Mouse (Mus musculus): ENCODE results near the gene Numa1. TPM values are rescaled to one million over a fixed set of nuclear protein-coding genes. Genes with fewer than 3 reads are reported as not detected.
A peak's percentile ranks its signal among the peaks of the same experiment; 100 is the strongest.
"Not testable (repeated sequence)": the region's sequence is repeated elsewhere in the genome, so short reads cannot be mapped to it uniquely, and the experiment has no call there.

Gene Numa1
- total RNA-seq, 2 experiments from 2014 or later, result 83.1 to 156 TPM

DNA sequence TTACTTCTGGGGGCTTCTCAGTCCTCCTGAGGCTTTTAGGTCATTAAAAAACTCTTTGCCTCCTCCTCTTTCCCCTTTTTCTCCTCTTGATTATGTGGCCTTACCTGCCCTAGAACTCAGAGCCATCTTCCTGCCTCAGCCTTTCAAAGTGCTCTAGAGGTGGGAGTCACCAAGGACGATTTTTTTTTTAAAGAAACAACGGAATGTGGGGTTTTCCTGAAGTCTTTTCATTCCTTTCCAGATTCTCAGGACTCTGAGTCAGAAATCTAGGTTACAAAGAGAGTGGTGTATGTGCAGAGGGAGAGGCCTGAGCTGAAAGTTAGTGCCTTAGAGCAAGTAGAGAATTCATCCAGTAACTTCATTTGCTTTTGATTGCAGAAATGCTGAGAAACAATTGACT lies 37.8 kb downstream of the Numa1 start:
- no peak for ATAC-seq (replicated peaks; ENCODE audit: poor library complexity)

DNA sequence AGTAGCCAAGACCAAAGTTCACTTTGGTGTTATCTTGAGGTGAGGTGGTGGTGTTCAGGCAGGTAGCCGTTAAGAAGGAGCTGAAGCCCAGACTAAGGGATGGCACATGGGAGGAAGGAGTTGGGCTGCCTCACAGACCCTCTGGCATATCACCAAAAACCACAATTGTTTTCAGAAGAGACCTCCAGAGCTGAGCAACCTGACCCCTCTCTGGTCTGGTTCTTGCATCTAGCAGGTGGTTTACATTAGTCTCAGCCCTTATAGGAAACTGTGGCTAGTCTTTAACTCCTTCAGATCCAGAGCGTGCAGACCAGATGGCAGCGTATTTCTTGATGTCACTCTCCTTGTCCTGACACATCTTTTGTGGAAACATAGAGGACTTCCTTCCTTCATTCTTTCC lies 39.8 kb downstream of the Numa1 start:
- no peak for ATAC-seq (replicated peaks; ENCODE audit: poor library complexity)

GRCm38 (mm10) chr7:101974505-101974904 lies 40.6 kb downstream of the Numa1 start:
- ATAC-seq (replicated peaks; ENCODE audit: poor library complexity), result peak; percentile 18; the same call in 1 of the 2 replicates

GRCm38 (mm10) chr7:101982735-101983134 lies 48.8 kb downstream of the Numa1 start:
- ATAC-seq (replicated peaks; ENCODE audit: poor library complexity), result no peak

DNA sequence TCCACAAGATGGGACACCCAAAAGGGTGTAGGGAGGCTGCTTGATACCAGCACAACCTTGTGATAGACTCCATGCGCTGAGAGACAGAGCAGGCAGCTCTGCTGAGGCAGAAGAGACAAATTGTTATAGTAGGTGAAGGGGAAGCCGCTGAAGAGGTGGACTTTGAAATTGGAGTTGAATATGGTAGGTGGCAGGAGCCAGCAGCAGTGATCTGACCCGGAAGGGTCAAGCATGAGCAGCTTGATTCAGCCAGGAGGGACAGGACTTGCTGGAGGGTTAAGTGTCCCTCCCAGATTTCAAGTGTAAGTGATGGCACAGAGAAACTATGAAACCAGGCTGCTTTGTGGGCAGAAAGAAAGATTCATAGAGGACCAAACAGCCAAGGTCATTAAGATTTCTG lies 51.2 kb downstream of the Numa1 start:
- no peak for ATAC-seq (replicated peaks; ENCODE audit: poor library complexity)

- no peak for ATAC-seq (replicated peaks; ENCODE audit: poor library complexity)
Observed at GRCm38 (mm10) chr7:101994241-101994640, 60.3 kb downstream of the Numa1 start.

GRCm38 (mm10) chr7:101998194-101998927 lies 64.5 kb downstream of the Numa1 start:
- peak; percentile 95 for ATAC-seq (replicated peaks; ENCODE audit: poor library complexity)

DNA sequence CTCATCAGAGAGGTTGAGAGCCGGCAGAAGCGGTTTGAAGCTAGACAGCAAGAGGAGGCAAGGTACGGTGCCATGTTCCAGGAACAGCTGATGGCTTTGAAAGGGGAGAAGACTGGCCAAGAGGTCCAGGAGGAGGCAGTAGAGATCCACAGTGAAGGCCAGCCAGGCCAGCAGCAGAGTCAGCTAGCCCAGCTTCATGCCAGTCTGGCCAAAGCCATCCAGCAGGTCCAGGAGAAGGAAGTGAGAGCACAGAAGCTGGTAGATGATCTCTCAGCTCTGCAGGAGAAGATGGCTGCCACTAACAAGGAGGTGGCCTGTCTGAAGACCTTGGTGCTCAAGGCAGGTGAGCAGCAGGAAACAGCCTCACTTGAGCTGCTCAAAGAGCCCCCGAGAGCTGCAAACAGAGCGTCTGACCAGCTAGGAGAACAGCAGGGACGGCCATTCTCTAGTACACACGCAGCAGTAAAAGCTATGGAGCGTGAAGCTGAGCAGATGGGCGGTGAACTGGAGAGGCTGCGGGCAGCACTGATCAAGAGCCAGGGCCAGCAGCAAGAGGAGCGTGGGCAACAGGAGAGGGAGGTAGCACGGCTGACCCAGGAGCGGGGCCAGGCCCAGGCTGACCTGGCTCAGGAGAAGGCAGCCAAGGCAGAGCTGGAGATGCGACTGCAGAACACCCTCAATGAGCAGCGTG lies 65.7 kb downstream of the Numa1 start:
- no peak for ATAC-seq (replicated peaks; ENCODE audit: poor library complexity)

- no peak for ATAC-seq (replicated peaks; ENCODE audit: poor library complexity)
Observed at GRCm38 (mm10) chr7:102000296-102000695, 66.4 kb downstream of the Numa1 start.

- ATAC-seq (replicated peaks; ENCODE audit: poor library complexity), result no peak
Observed at GRCm38 (mm10) chr7:102000921-102001630, 67.2 kb downstream of the Numa1 start.

- ATAC-seq (replicated peaks; ENCODE audit: poor library complexity), result peak; percentile 75
Observed at GRCm38 (mm10) chr7:102006520-102006919, 72.6 kb downstream of the Numa1 start.

DNA sequence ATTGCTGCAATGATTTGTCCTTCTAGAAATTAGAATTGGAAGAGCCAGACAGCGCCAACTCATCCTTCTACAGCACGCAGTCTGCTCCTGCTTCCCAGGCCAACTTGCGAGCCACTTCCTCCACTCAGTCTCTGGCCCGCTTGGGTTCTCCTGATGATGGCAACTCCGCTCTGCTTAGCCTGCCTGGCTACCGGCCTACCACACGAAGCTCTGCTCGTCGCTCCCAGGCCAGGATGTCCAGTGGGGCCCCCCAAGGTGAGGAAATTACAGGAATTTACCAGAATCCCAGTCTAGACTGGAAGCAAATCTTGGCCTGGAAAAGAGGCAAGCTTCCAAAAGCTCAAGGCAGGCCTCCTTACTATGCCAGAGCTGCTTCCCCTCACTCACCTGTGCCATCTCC lies 77.9 kb downstream of the Numa1 start:
- no peak for ATAC-seq (replicated peaks; ENCODE audit: poor library complexity)

- ATAC-seq (replicated peaks; ENCODE audit: poor library complexity), result no peak
Observed at GRCm38 (mm10) chr7:102013416-102013815, 79.5 kb downstream of the Numa1 start.

DNA sequence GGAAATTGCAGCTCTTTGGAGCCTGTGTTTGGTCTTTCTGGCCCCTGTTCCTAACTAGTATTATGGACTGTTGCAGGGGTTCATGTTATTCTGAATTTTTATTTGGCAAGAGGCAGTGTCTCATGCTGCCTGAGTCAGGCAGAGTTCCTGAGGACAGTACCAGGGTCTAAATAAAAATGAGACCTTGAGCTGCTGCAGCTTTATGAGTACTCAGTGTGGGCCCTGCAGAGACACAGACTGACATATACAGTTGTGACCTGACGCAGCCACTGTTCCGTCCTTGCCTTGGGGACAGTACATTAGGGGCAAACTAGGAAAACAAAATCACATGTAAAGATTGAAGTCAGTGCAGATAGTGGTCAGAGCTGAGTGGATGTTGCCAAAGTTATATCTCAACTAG lies 81.1 kb downstream of the Numa1 start:
- no peak for ATAC-seq (replicated peaks; ENCODE audit: poor library complexity)

DNA sequence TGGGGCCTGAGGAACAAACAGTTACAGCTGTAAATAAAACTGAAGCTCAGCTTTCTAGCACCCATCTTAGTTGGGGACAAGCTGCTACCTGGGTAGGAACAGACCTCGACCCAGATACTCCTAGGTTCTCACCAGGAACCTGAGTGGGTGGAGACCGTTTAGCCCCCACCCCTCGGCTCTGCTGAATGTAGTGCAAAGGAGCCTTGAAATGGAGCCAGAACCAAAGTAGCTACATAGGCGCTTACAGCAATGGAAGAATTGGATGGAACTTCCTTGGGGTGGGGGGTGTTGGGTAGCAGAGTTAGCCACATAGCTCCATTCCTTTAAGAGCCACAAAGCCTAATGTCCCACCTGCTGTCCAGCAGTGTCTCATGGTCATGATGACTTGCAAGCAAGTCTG lies 83.0 kb downstream of the Numa1 start:
- ATAC-seq (replicated peaks; ENCODE audit: poor library complexity), result 0 out of 2 replicates have a peak, but pooled peaks have one; percentile 11

DNA sequence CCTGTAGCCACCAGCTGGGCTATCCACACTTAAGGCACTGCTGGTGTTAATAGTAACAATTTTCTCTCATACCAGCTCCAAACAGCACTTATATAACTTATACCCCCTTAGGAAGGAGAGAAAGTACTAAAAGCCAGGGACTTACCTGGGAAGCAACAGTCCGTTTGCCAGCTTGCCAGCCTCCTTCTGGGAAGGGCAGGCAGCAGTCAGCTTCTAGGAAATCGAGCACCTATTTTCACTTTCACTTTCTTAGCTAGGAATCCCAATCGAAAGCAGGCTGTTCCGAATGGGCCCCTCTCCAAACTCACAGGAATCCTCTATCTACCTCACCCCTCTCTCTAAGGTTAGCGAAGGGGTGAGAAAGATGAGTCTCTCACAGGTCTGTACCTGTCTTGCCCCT lies 83.5 kb downstream of the Numa1 start:
- ATAC-seq (replicated peaks; ENCODE audit: poor library complexity), result peak; percentile 55

- ATAC-seq (replicated peaks; ENCODE audit: poor library complexity), result no peak
Observed at GRCm38 (mm10) chr7:102018034-102018433, 84.1 kb downstream of the Numa1 start.

DNA sequence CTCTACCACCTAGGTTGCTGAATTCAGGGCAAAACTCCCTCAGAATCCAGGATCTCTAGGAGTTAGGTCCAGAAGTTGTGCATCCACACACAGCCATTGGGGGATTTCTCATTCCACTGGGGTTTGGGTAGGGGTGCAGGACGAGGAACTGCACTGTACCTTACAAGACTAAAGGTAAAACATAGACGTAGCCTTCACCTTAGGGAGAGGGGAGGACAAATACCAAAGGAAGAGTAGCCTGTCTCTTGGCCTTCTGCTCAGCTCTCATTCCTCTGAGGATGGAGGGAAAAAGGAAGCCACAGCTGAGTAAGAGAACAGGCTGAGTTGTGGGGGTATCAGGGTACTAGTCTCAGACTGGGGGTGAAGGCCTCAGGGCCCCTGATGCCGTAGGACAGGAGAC lies 84.7 kb downstream of the Numa1 start, which contains the start of gene Il18bp:
Gene Il18bp (minus strand): TSS at position 101 of the 400 bp plus-strand sequence.
- ATAC-seq (replicated peaks; ENCODE audit: poor library complexity), result no peak

- ATAC-seq (replicated peaks; ENCODE audit: poor library complexity), result peak; percentile 60
Observed at GRCm38 (mm10) chr7:102019362-102019761, 85.5 kb downstream of the Numa1 start.

DNA sequence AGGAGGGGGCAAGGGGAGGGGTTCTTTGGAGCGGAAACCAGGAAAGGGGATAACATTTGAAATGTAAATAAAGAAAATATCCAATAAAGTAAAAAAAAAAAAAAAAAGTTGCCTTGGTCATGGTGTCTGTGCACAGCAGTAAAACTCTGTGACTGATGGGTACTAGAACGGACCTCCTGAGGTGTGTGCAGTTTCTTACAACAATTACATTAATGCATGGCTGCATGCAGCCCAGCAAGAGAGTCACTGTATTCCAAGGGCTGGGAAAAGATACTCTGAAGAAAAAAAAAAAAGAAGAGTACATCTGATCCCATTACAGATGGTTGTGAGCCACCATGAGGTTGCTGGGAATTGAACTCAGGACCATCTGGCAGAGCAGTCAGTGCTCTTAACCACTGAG lies 87.0 kb downstream of the Numa1 start:
- ATAC-seq (replicated peaks; ENCODE audit: poor library complexity), result not testable (repeated sequence)

DNA sequence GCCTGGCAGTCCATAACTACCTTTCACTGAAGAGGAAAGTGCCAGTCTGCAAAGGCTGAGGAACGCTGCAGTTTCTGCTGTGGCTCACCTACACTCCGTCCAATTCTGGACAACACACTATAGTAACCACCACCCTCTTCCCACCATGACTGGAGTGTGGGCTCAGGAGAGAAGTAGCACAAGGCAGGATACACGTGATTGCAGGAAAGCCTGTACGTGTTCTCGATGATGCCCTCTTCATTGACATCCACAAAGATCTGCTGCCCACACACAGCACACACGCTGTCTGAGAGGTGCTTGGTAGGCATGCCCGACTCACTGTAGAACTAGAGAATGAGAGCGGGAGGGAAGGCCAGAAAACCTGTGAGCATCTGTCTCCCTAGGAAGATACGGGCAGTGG lies 89.9 kb downstream of the Numa1 start:
- no peak for ATAC-seq (replicated peaks; ENCODE audit: poor library complexity)
